Mouse (Mus musculus) kidney, postnatal 14 days (tissue): Measurements from ENCODE around the gene Arsg.

Source experiments
- DNase-seq: peaks from one replicate; pipeline ENCODE4 v3.0.0; 2022; ENCODE audit warnings: mixed read lengths

The Arsg gene

GRCm38 (mm10) chr11:109587638-109588374, 114.6 kb downstream of the Arsg start:
- peak; percentile 18 for DNase-seq

GRCm38 (mm10) chr11:109590012-109590411, 116.8 kb downstream of the Arsg start:
- DNase-seq, result no peak

GRCm38 (mm10) chr11:109591511-109591910, 118.3 kb downstream of the Arsg start:
- DNase-seq, result no peak

- peak; percentile 60 for DNase-seq
Observed at GRCm38 (mm10) chr11:109593200-109593981, 120.2 kb downstream of the Arsg start.

- DNase-seq, result peak; percentile 70
Observed at GRCm38 (mm10) chr11:109594761-109595160, 121.6 kb downstream of the Arsg start.

- no peak for DNase-seq
Observed at GRCm38 (mm10) chr11:109598778-109599570, 125.8 kb downstream of the Arsg start.

GRCm38 (mm10) chr11:109607600-109607999, 134.4 kb downstream of the Arsg start:
- DNase-seq, result no peak

GRCm38 (mm10) chr11:109608976-109609625, 135.9 kb downstream of the Arsg start:
- DNase-seq, result no peak

GRCm38 (mm10) chr11:109610046-109610794, 137.0 kb downstream of the Arsg start:
- DNase-seq, result peak; percentile 33

- no peak for DNase-seq
Observed at GRCm38 (mm10) chr11:109610795-109611302, 137.7 kb downstream of the Arsg start.

GRCm38 (mm10) chr11:109611303-109612149, 138.4 kb downstream of the Arsg start, which contains the start of gene Wipi1:
TSS of gene Wipi1 (minus strand) at chr11:109611967.
- DNase-seq, result peak; percentile 100

GRCm38 (mm10) chr11:109612871-109613529, 139.8 kb downstream of the Arsg start:
- no peak for DNase-seq

- no peak for DNase-seq
Observed at GRCm38 (mm10) chr11:109615286-109615685, 142.1 kb downstream of the Arsg start.

GRCm38 (mm10) chr11:109616352-109616751, 143.2 kb downstream of the Arsg start:
- DNase-seq, result no peak

GRCm38 (mm10) chr11:109616766-109617165, 143.6 kb downstream of the Arsg start:
- peak; percentile 31 for DNase-seq

- DNase-seq, result peak; percentile 71
Observed at GRCm38 (mm10) chr11:109619055-109619454, 145.9 kb downstream of the Arsg start.

- DNase-seq, result no peak
Observed at GRCm38 (mm10) chr11:109620356-109620755, 147.2 kb downstream of the Arsg start.

GRCm38 (mm10) chr11:109621183-109621582, 148.0 kb downstream of the Arsg start:
- DNase-seq, result peak; percentile 59

GRCm38 (mm10) chr11:109622518-109623037, 149.4 kb downstream of the Arsg start:
- DNase-seq, result peak; percentile 57
